Mouse (Mus musculus) CD8-positive naive resting alpha-beta T cell, adult 2 months (primary cell): ENCODE data around the gene Utrn.
"Not testable (repeated sequence)": the region's sequence is repeated elsewhere in the genome, so short reads cannot be mapped to it uniquely, and the experiment has no call there.

Experiments used
- DNase-seq, 2 experiments: peaks; one replicate each; pipeline ENCODE4 v3.0.0; 2022; ENCODE audit warnings: low read depth in 2 of 2, low spot score in 2 of 2

Utrn gene

GRCm38 (mm10) chr10:12608634-12609033 lies 260.5 kb downstream of the Utrn start:
- no peak for DNase-seq

DNA sequence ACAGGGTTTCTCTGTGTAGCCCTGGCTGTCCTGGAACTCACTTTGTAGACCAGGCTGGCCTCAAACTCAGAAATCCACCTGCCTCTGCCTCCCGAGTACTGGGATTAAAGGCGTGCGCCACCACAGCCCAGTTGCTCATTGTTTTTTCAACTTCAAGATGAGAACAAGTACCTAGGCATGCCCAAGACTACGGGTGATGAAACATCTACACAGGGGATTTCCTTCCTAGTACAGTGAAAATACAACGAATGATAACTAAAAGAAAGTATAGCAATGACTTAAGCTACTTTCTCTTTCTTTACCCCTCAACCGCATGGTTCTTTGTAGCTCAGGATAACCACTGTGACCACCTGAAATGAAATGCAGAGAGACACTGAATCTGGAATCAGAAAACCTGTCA lies 262.0 kb downstream of the Utrn start:
- not testable (repeated sequence) for DNase-seq

- no peak for DNase-seq
Measured at GRCm38 (mm10) chr10:12595379-12595778, 273.8 kb downstream of the Utrn start.

DNA sequence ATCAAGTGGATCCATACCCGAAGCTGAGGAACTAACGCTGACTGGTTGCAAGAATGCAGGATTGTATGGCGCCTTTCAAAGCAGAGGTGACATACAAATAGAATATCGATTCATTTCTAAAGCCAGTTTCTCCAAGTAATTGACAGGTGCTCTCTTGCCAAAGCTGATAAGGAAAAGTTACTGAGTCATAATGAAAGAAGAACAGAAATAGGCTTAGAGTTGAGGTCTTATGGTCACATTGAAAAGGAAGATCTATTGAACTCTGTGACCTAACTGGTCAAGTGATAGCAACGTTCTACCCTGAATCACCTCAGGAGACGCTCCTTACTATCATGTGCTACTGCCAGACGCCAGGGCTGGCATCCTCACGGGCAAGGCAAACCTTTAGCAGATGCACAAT lies 274.2 kb downstream of the Utrn start:
- no peak for DNase-seq

GRCm38 (mm10) chr10:12593071-12593470 lies 276.1 kb downstream of the Utrn start:
- DNase-seq = no peak

DNA sequence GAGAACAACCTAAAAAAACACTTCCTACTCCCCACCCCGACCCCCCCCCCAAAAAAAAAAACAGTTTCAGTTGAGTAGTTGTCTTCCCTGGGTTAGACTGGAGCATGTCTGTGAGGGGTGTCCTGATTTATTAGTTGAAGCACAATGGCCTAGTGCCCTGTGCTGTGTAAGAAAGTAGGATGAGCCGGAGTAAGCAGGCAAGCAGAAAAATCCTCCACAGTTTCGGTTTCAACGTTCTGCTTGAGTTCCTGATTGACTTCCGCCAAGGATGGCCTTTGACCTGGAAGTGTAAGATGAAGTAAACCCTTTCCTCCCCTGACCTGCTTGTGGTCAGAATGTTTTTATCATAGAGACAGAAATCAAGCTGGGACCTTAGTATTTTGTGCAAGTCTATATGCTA lies 277.2 kb downstream of the Utrn start:
- no peak for DNase-seq

GRCm38 (mm10) chr10:12588051-12588450 lies 281.1 kb downstream of the Utrn start:
- DNase-seq = no peak

- no peak for DNase-seq
Measured at GRCm38 (mm10) chr10:12587318-12587717, 281.8 kb downstream of the Utrn start.

DNA sequence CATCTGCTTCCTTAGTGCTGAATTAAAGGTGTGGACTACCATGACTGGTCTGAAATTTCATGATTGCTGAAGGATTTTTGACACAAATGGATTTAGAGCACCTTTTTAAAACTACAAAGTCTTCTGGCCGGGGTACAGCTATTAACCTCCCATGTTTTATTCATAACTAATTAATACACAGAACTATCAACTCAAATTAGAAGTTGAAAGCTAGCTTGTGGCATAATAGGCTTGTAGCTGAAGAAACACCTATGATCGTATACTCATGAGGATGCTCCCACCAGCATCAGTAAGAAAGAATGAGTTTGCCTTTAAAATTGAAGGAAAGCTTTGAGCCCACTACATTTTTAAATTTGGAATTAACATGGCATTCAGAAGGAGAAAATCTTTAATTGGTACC lies 282.3 kb downstream of the Utrn start:
- DNase-seq = no peak

DNA sequence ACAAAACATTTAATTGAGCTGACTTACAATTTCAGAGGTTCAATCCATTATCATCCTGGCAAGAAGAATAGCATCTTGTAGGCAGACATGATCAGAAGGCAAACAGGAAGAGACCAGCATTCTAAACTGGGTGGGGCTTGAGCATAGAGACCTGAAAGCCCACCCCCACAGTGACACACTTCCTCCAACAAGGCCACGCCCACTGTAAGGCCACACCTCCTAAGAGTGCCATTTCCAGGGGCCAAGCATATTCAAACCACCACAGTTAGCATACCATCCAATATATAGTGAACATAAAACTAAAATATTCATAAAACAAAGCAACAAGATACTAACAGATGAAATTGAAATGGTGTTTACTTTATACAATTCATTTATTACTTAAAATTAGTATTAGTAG lies 283.0 kb downstream of the Utrn start:
- DNase-seq = no peak

DNA sequence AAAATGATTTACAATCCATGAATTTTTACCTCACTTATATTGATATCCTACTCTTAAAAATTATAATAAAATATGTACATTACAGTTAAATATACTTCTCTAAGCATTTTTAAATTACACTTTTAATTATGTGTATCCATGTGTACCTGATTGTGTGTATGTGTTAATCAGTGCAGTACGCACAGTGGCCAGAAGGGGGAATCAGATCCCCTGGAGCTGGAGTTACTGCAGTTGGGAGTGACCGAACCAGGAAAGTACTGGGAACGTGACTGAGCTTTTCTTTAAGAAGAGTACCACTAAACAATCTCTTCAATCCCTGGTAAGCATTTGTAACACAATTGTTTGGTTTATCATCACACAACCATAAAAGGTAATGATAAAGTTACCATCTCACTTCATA lies 285.7 kb downstream of the Utrn start:
- DNase-seq = no peak

GRCm38 (mm10) chr10:12579048-12579447 lies 290.1 kb downstream of the Utrn start:
- DNase-seq = no peak

DNA sequence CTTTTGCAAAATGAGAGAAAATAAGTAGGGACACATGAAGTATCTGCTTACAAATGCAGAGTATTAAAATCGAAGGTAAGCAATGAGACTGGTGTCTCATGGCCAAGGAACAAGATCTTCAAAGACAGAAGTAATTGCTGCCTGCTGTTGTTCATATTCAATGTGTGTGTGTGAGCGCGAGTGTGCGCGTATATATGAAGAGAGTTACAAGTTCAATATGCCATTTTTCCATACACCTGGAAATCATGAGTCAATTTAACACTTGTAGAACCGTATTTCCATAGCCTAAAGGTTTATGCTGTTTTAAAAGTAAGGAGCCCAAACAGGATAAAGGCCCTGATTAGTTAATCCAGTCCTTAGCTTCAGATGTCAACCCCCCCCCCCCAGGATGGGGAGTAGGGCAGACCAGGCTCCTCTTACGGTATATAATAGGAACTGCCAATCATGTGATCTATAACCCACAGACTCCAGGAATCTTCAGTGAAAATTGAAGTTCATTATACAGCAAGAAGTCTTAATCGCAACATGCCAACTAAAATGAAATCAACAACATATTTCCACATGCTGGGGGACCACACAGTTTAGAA lies 293.2 kb downstream of the Utrn start:
- DNase-seq = no peak

- no peak for DNase-seq
Measured at GRCm38 (mm10) chr10:12574760-12575159, 294.4 kb downstream of the Utrn start.

GRCm38 (mm10) chr10:12573601-12574000 lies 295.6 kb downstream of the Utrn start:
- DNase-seq = no peak

GRCm38 (mm10) chr10:12572759-12573158 lies 296.4 kb downstream of the Utrn start:
- DNase-seq = no peak

DNA sequence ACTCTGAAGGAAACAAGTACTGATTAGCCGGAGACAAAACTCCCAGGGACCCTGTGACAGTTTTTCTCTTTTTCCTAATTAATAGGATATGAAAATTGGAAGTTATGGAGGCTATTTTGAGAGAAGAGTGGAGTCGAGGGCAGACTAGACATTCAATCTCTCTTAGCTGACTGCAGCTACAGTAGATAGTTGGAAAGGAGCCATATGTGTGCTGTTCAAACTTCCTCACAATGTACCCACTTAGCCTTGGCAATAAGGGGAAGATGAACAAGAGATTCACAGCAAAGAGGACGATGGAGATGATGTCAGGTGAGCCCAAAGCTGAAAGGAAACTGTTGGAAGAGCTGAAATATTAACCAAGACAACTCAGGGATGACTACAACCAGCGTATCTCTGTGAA lies 304.7 kb downstream of the Utrn start:
- no peak for DNase-seq

GRCm38 (mm10) chr10:12558810-12559209 lies 310.4 kb downstream of the Utrn start:
- no peak for DNase-seq

GRCm38 (mm10) chr10:12554090-12554718 lies 315.0 kb downstream of the Utrn start:
- DNase-seq = no peak

GRCm38 (mm10) chr10:12552890-12553278 lies 316.3 kb downstream of the Utrn start:
- no peak for DNase-seq

- DNase-seq = no peak
Measured at GRCm38 (mm10) chr10:12552196-12552889, 316.8 kb downstream of the Utrn start.

GRCm38 (mm10) chr10:12551735-12552134 lies 317.4 kb downstream of the Utrn start:
- DNase-seq = no peak
